ENCODE assay signal across 20 mouse cellular contexts in genomic region chr7:63879583-63879982, GRCm38 (mm10). TPM values are rescaled to one million over a fixed set of nuclear protein-coding genes. Genes with fewer than 3 reads are reported as not detected.
DNase-seq lines count a peak whose midpoint lies in the region; ATAC-seq and TF ChIP-seq lines count a peak whose summit lies in the region.
"Had no signal": no experiment of that assay in that cellular context is flagged by ENCODE, and none has a peak within 500 bp of the region (broad histone marks: within the 10 kb centered on the region; RNA-seq: fewer than 3 reads in every experiment).

No protein-coding gene starts in this region.

- H3K4me2 ChIP-seq in hindbrain, postnatal 0 days (ENCODE audit: low read depth, low read length) = no peak overlapping the region
- H3K4me2 ChIP-seq in hindbrain, embryonic 13.5 days = no peak overlapping the region
- H3K4me2 ChIP-seq: heart, embryonic 13.5 days; intestine, embryonic 15.5 days; neural tube, embryonic 13.5 days had no signal

- no peaks in the 10 kb centered on the region for H3K27me3 ChIP-seq in hindbrain, postnatal 0 days (ENCODE audit: insufficient read depth, low read length)
- no peaks in the 10 kb centered on the region for H3K27me3 ChIP-seq in hindbrain, embryonic 13.5 days
- no peaks in the 10 kb centered on the region for H3K27me3 ChIP-seq in limb, embryonic 10.5 days (ENCODE audit: low read depth, poor library complexity, severe bottlenecking)
- H3K27me3 ChIP-seq: heart, embryonic 13.5 days; intestine, embryonic 15.5 days; neural tube, embryonic 13.5 days had no signal

- H3K9ac ChIP-seq in hindbrain, postnatal 0 days (replicated peaks; ENCODE audit: low read length) = no peak overlapping the region
- H3K9ac ChIP-seq in hindbrain, embryonic 13.5 days = no peak overlapping the region
- H3K9ac ChIP-seq: heart, embryonic 13.5 days; intestine, embryonic 15.5 days; neural tube, embryonic 13.5 days had no signal

- WGBS in hindbrain, postnatal 0 days = 61% methylated on average over 6 of the region's 6 CpGs
- WGBS in hindbrain, embryonic 13.5 days = 85% methylated on average over 6 of the region's 6 CpGs
- WGBS in limb, embryonic 10.5 days = 88% methylated on average over 6 of the region's 6 CpGs

- H3K36me3 ChIP-seq in hindbrain, postnatal 0 days (ENCODE audit: insufficient read depth, low read length) = no peaks in the 10 kb centered on the region
- H3K36me3 ChIP-seq in hindbrain, embryonic 13.5 days = no peaks in the 10 kb centered on the region
- H3K36me3 ChIP-seq in limb, embryonic 10.5 days = no peaks in the 10 kb centered on the region
- H3K36me3 ChIP-seq: heart, embryonic 13.5 days; intestine, embryonic 15.5 days; neural tube, embryonic 13.5 days had no signal

- H3K4me1 ChIP-seq in hindbrain, postnatal 0 days (ENCODE audit: insufficient read depth, low read length) = no peaks in the 10 kb centered on the region
- no peaks in the 10 kb centered on the region for H3K4me1 ChIP-seq in hindbrain, embryonic 13.5 days (replicated peaks)
- H3K4me1 ChIP-seq in limb, embryonic 10.5 days = peaks cover 12% of the 10 kb centered on the region; the same call in 1 of the 2 replicates
- H3K4me1 ChIP-seq: neural tube, embryonic 13.5 days had no signal

- H3K4me3 ChIP-seq in hindbrain, postnatal 0 days (ENCODE audit: low read length) = no peak overlapping the region
- H3K4me3 ChIP-seq in hindbrain, embryonic 13.5 days = no peak overlapping the region
- no peak overlapping the region for H3K4me3 ChIP-seq in limb, embryonic 10.5 days
- H3K4me3 ChIP-seq: heart, embryonic 13.5 days; intestine, embryonic 15.5 days; neural tube, embryonic 13.5 days had no signal

- no peak for TF ChIP-seq CTCF in hindbrain, postnatal 0 days (IDR thresholded peaks at IDR 0.05; ENCODE audit: low read depth)

- peak; percentile 68; the same call in 1 of the 2 replicates for ATAC-seq in hindbrain, postnatal 0 days
- no peak for ATAC-seq in hindbrain, embryonic 13.5 days (ENCODE audit: low FRiP score)
- ATAC-seq: activated CD4-positive, CD25-positive, alpha-beta regulatory T cell, adult 4 months; intestine, embryonic 15.5 days had no signal

- H3K9me3 ChIP-seq in hindbrain, postnatal 0 days (ENCODE audit: low read length) = no peaks in the 10 kb centered on the region
- H3K9me3 ChIP-seq in hindbrain, embryonic 13.5 days = no peaks in the 10 kb centered on the region
- no peaks in the 10 kb centered on the region for H3K9me3 ChIP-seq in limb, embryonic 10.5 days (replicated peaks)
- H3K9me3 ChIP-seq: heart, embryonic 13.5 days; intestine, embryonic 15.5 days; neural tube, embryonic 13.5 days had no signal

- peak; percentile 84 for DNase-seq in gastrocnemius, adult 18-20 months (ENCODE audit: low spot score)
- no peak for DNase-seq in gastrocnemius, postnatal 4 days (ENCODE audit: low spot score in 2 of 2)
- DNase-seq in hindbrain, postnatal 0 days (ENCODE audit: low spot score) = peak; percentile 51
- peak; percentile 46 for DNase-seq in right cerebral cortex, postnatal 4 days
- no peak for DNase-seq in right cerebral cortex, postnatal 25 days
- DNase-seq in skeletal muscle tissue, adult 2 months (ENCODE audit: low read depth, low spot score) = peak; percentile 80
- DNase-seq in limb, embryonic 10.5 days (ENCODE audit: low spot score) = no peak
- DNase-seq: lung, adult 2 months had no signal

- no peak overlapping the region for H3K27ac ChIP-seq in hindbrain, postnatal 0 days
- H3K27ac ChIP-seq in hindbrain, embryonic 13.5 days = no peak overlapping the region
- no peak overlapping the region for H3K27ac ChIP-seq in limb, embryonic 10.5 days
- H3K27ac ChIP-seq: heart, embryonic 13.5 days; intestine, embryonic 15.5 days; kidney, postnatal 0 days; neural tube, embryonic 13.5 days had no signal

RNA-seq across cellular contexts. Expression of gene E030018B13Rik, which starts 37.1 kb away (rescaled TPM):
- not detected for total RNA-seq in gastrocnemius, adult 18-20 months (2021)
- total RNA-seq in gastrocnemius, postnatal 4 days (2021) = not detected
- total RNA-seq in hindbrain, postnatal 0 days (2014; rRNA removed) = not detected in 2 replicates
- not detected in 2 replicates for polyA plus RNA-seq in hindbrain, postnatal 0 days (2015; fragmentation: Nextera tagmentation; extraction: Ambion mirVana)
- polyA plus RNA-seq in hindbrain, embryonic 13.5 days (2015; fragmentation: Nextera tagmentation; extraction: Ambion mirVana) = 0.19 TPM in 1 of 2 replicates, not detected in the other
- not detected in 2 replicates for polyA plus RNA-seq in limb, embryonic 10.5 days (2016; fragmentation: Nextera tagmentation; extraction: Ambion mirVana)
- total RNA-seq: common myeloid progenitor, adult 5-6 weeks; layer of hippocampus, postnatal 14 days had no signal
- polyA plus RNA-seq: embryonic facial prominence, embryonic 14.5 days; frontal cortex, adult 2 months; heart, embryonic 13.5 days; intestine, embryonic 15.5 days; kidney, postnatal 0 days; limb, embryonic 14.5 days; lung, adult 2 months; testis, adult 2 months had no signal

RNA-seq across cellular contexts. Expression of gene Klf13, which starts 59.1 kb away (rescaled TPM):
- total RNA-seq in gastrocnemius, adult 18-20 months (2021) = 10 to 100 TPM; 33.3 to 55.3 TPM
- total RNA-seq in gastrocnemius, postnatal 4 days (2021) = 10 to 100 TPM; 41.3 to 46.0 TPM
- total RNA-seq in hindbrain, postnatal 0 days (2014; rRNA removed) = 30.7 and 34.0 TPM in 2 replicates
- polyA plus RNA-seq in hindbrain, postnatal 0 days (2015; fragmentation: Nextera tagmentation; extraction: Ambion mirVana) = 26.9 and 28.0 TPM in 2 replicates
- polyA plus RNA-seq in hindbrain, embryonic 13.5 days (2015; fragmentation: Nextera tagmentation; extraction: Ambion mirVana) = 25.7 and 26.9 TPM in 2 replicates
- polyA plus RNA-seq in limb, embryonic 10.5 days (2016; fragmentation: Nextera tagmentation; extraction: Ambion mirVana) = 17.2 and 17.9 TPM in 2 replicates

Comparison
In these comparisons a context has a peak if more than half of its experiments do, and no peak if none do; other contexts are left out.
1. DNase-seq: peak in gastrocnemius, adult 18-20 months (single experiment), hindbrain, postnatal 0 days (single experiment), right cerebral cortex, postnatal 4 days (single experiment) and skeletal muscle tissue, adult 2 months (single experiment); none in gastrocnemius, postnatal 4 days (0 of 2), right cerebral cortex, postnatal 25 days (single experiment) and limb, embryonic 10.5 days (single experiment).